Mouse (Mus musculus): ENCODE measurements around the gene Parva.

Gene Parva

GRCm38 (mm10) chr7:112471316-112471715 lies 44.0 kb downstream of the Parva start:
- DNase-seq (ENCODE audit: extremely low read depth, low read depth, low spot score), result no peak

- no peak for DNase-seq (ENCODE audit: extremely low read depth, low read depth, low spot score)
Observed at GRCm38 (mm10) chr7:112472024-112472707, 44.9 kb downstream of the Parva start.

GRCm38 (mm10) chr7:112472708-112473281 lies 45.5 kb downstream of the Parva start:
- no peak for DNase-seq (ENCODE audit: extremely low read depth, low read depth, low spot score)

GRCm38 (mm10) chr7:112473649-112474435 lies 46.5 kb downstream of the Parva start:
- no peak for DNase-seq (ENCODE audit: extremely low read depth, low read depth, low spot score)

- DNase-seq (ENCODE audit: extremely low read depth, low read depth, low spot score), result no peak
Observed at GRCm38 (mm10) chr7:112479116-112479515, 51.8 kb downstream of the Parva start.

GRCm38 (mm10) chr7:112481031-112481430 lies 53.7 kb downstream of the Parva start:
- no peak for DNase-seq (ENCODE audit: extremely low read depth, low read depth, low spot score)

- DNase-seq (ENCODE audit: extremely low read depth, low read depth, low spot score), result no peak
Observed at GRCm38 (mm10) chr7:112482572-112482971, 55.3 kb downstream of the Parva start.

GRCm38 (mm10) chr7:112483382-112483781 lies 56.1 kb downstream of the Parva start:
- DNase-seq (ENCODE audit: extremely low read depth, low read depth, low spot score), result no peak

- no peak for DNase-seq (ENCODE audit: extremely low read depth, low read depth, low spot score)
Observed at GRCm38 (mm10) chr7:112490825-112491224, 63.5 kb downstream of the Parva start.

GRCm38 (mm10) chr7:112491737-112492136 lies 64.4 kb downstream of the Parva start:
- DNase-seq (ENCODE audit: extremely low read depth, low read depth, low spot score), result no peak

GRCm38 (mm10) chr7:112495950-112496349 lies 68.6 kb downstream of the Parva start:
- no peak for DNase-seq (ENCODE audit: extremely low read depth, low read depth, low spot score)

- DNase-seq (ENCODE audit: extremely low read depth, low read depth, low spot score), result no peak
Observed at GRCm38 (mm10) chr7:112496921-112497320, 69.6 kb downstream of the Parva start.

- no peak for DNase-seq (ENCODE audit: extremely low read depth, low read depth, low spot score)
Observed at GRCm38 (mm10) chr7:112498591-112499301, 71.4 kb downstream of the Parva start.

- no peak for DNase-seq (ENCODE audit: extremely low read depth, low read depth, low spot score)
Observed at GRCm38 (mm10) chr7:112499453-112500133, 72.3 kb downstream of the Parva start.

GRCm38 (mm10) chr7:112500134-112500490 lies 72.8 kb downstream of the Parva start:
- no peak for DNase-seq (ENCODE audit: extremely low read depth, low read depth, low spot score)

GRCm38 (mm10) chr7:112502050-112502809 lies 74.9 kb downstream of the Parva start:
- DNase-seq (ENCODE audit: extremely low read depth, low read depth, low spot score), result no peak

- DNase-seq (ENCODE audit: extremely low read depth, low read depth, low spot score), result no peak
Observed at GRCm38 (mm10) chr7:112502845-112503244, 75.5 kb downstream of the Parva start.

- no peak for DNase-seq (ENCODE audit: extremely low read depth, low read depth, low spot score)
Observed at GRCm38 (mm10) chr7:112503448-112503847, 76.1 kb downstream of the Parva start.

- DNase-seq (ENCODE audit: extremely low read depth, low read depth, low spot score), result no peak
Observed at GRCm38 (mm10) chr7:112503917-112504316, 76.6 kb downstream of the Parva start.

- no peak for DNase-seq (ENCODE audit: extremely low read depth, low read depth, low spot score)
Observed at GRCm38 (mm10) chr7:112509107-112509506, 81.8 kb downstream of the Parva start.

Data from fat pad, adult 2 months (tissue).